Mouse (Mus musculus) intestine, postnatal 0 days (tissue): ENCODE measurements at regions not wholly inside any gene's neighbourhood (a gene's known extent, or its start where the extent isn't known, plus 50 kb on each side); places are given as distances from the start of the nearest gene placed in this dataset.
A peak's percentile ranks its signal among the peaks of the same experiment; 100 is the strongest.

Experiments
- ATAC-seq: fragments of 200-750 bp; cut with Nextera tagmentation; 2 replicates; pipeline ENCODE4 v1.8.0; 2017; ENCODE audit warnings: mild to moderate bottlenecking, moderate TSS enrichment, moderate library complexity
- H3K27ac ChIP-seq: fragments of 300-500 bp; sonication (generic); 2 replicates; pipeline ENCODE4 v1.5.1; 2014; ENCODE audit warnings: mild to moderate bottlenecking, low read depth, low read length, moderate library complexity
- H3K27me3 ChIP-seq: fragments of 300-500 bp; sonication (generic); replicated peaks from 2 replicates; pipeline ENCODE4 v1.6.1; 2014; ENCODE audit warnings: low read length, mixed read lengths; ENCODE audit not compliant: control insufficient read depth, insufficient read depth
- H3K36me3 ChIP-seq: fragments of 300-500 bp; sonication (generic); 2 replicates; pipeline ENCODE4 v1.6.1; 2014; ENCODE audit warnings: mild to moderate bottlenecking, moderate library complexity; ENCODE audit not compliant: control insufficient read depth, insufficient read depth
- H3K4me1 ChIP-seq: fragments of 300-500 bp; sonication (generic); replicated peaks from 2 replicates; pipeline ENCODE4 v1.6.1; 2014; ENCODE audit warnings: antibody characterized with exemption, low read length, mixed read lengths; ENCODE audit not compliant: control insufficient read depth, insufficient read depth
- H3K4me2 ChIP-seq: fragments of 300-500 bp; sonication (generic); replicated peaks from 2 replicates; pipeline ENCODE4 v1.6.1; 2014; ENCODE audit warnings: low read depth, mild to moderate bottlenecking, moderate library complexity
- H3K4me3 ChIP-seq: fragments of 300-500 bp; sonication (generic); 2 replicates; pipeline ENCODE4 v1.5.1; 2014; ENCODE audit warnings: low read depth, low read length
- H3K9ac ChIP-seq: fragments of 300-500 bp; sonication (generic); 2 replicates; pipeline ENCODE4 v1.6.1; 2014; ENCODE audit warnings: mild to moderate bottlenecking, low read depth, low read length
- H3K9me3 ChIP-seq: fragments of 300-500 bp; sonication (generic); 2 replicates; pipeline ENCODE4 v1.6.1; 2016; ENCODE audit warnings: mixed run types; ENCODE audit not compliant: control insufficient read depth
- CTCF ChIP-seq: sonication (generic); IDR thresholded peaks from 2 replicates; pipeline ENCODE4 v1.5.1; 2016; ENCODE audit warnings: low read depth, mild to moderate bottlenecking, control low read depth, antibody characterized with exemption, moderate library complexity
- WGBS: fragments of 180-500 bp; shearing (Covaris S2); extraction: QIAGEN DNeasy Blood & Tissue Kit; methylation state at CpG from one replicate; pipeline ENCODE4 v1.1.7; 2014; 5-methylcytosine and 5-hydroxymethylcytosine counted together

GRCm38 (mm10) chrX:128585496-128586105 is 849.2 kb upstream of the Cldn34c4 start:
- H3K9me3 ChIP-seq = no peaks in the 10 kb centered on the region
- no peaks in the 10 kb centered on the region for H3K27me3 ChIP-seq
- H3K36me3 ChIP-seq = no peaks in the 10 kb centered on the region
- no peak overlapping the region for H3K4me3 ChIP-seq
- no peak overlapping the region for H3K9ac ChIP-seq
- no peak overlapping the region for H3K4me2 ChIP-seq
- no peak for ATAC-seq
- TF ChIP-seq CTCF = no peak
- H3K4me1 ChIP-seq = no peaks in the 10 kb centered on the region
- no peak overlapping the region for H3K27ac ChIP-seq
- 86% methylated on average over 5 of the region's 5 CpGs for WGBS

- no peaks in the 10 kb centered on the region for H3K4me1 ChIP-seq
- H3K9ac ChIP-seq = no peak overlapping the region
- H3K27ac ChIP-seq = no peak overlapping the region
- no peaks in the 10 kb centered on the region for H3K27me3 ChIP-seq
- no peak overlapping the region for H3K4me3 ChIP-seq
- 47% methylated on average over 3 of the region's 3 CpGs for WGBS
- no peaks in the 10 kb centered on the region for H3K9me3 ChIP-seq
- no peak for ATAC-seq
- H3K36me3 ChIP-seq = no peaks in the 10 kb centered on the region
- H3K4me2 ChIP-seq = no peak overlapping the region
- TF ChIP-seq CTCF = no peak
Observed at GRCm38 (mm10) chrX:128577402-128577801, 841.0 kb upstream of the Cldn34c4 start.

GRCm38 (mm10) chrX:128576269-128576871 is 840.0 kb upstream of the Cldn34c4 start:
- Histone ChIP-seq H3K4me1 (no peaks in the 10 kb centered on the region), H3K27ac (no peak overlapping the region), H3K36me3 (no peaks in the 10 kb centered on the region), H3K27me3 (no peaks in the 10 kb centered on the region), H3K9me3 (no peaks in the 10 kb centered on the region), H3K4me3 (no peak overlapping the region), H3K4me2 (no peak overlapping the region), H3K9ac (no peak overlapping the region)
- ATAC-seq = no peak
- 14% methylated on average over 5 of the region's 5 CpGs for WGBS
- peak; percentile 40 for TF ChIP-seq CTCF
